Mouse (Mus musculus) bone marrow macrophage, adult 2 months (primary cell): ENCODE results near the gene Olfr1281.

ENCODE experiments used
- CTCF ChIP-seq: IDR thresholded peaks from 2 replicates; pipeline ENCODE4 v1.5.1; 2012; ENCODE audit warnings: low read depth, mild to moderate bottlenecking, low read length, moderate library complexity
- POLR2A ChIP-seq: IDR thresholded peaks from 2 replicates; pipeline ENCODE4 v1.6.1; 2012; ENCODE audit warnings: mild to moderate bottlenecking, low read depth, low read length, borderline replicate concordance

DNA sequence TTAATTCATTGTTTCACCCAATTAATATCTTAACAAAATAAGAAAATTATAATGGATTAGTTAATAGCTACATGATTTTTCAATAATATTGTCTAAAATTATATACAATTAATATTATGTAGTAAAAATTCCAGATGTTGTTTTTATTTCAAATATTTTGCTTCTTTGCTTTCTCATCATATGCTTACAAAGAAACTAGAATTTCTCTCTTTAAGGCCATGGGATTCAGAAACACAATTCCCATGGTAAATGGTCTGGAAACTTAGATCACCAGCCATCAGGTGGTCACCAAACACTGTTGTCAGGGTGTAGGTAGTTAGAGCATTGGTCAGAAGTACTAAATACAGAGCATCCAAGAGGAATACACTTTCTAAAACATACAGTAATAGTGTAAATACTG is 36.5 kb upstream of the Olfr1281 start, which contains the start of gene Olfr1278:
- TF ChIP-seq POLR2A, result no peak
- no peak for TF ChIP-seq CTCF
